Mouse (Mus musculus): ENCODE measurements around the gene Smyd3.

Smyd3 gene

DNA sequence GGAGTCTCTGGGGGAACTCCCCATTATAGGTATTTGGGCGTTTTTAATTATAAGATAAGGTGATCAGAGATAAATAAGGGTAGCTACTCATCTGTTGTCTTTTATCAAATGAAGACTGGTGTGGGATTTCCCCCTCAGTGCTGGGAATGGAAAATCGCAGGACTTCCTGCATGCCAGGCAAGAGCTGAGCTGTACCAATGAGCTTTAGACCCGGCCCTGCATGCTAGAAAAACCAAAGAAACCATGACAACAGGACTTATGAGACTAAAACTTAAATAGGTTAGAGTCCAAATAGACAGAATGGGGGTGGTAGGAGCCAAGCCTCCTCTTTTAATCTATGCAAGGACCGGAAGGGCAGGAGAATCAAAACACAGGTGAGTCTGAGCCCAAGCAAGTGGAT is 492.7 kb downstream of the Smyd3 start:
- DNase-seq (ENCODE audit: low read depth, low spot score), result no peak

DNA sequence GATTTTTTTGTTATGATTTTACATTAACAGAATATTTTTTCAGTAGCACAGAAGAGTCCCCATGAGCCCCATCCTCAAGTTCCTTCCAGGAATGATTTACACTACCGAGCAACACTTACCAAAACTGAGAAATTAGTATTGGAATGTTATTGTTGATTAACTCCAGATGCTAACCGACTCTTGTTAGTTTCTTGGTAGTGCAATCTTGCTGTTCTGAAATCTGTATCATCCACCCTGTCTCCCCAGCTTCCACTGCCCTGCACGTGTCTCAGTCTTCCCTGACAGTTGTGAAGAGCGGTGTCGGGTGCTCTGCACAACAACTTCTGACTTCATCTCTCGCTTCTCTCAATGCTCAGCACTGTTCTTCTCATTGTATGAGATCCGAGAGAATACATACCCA is 494.4 kb downstream of the Smyd3 start:
- DNase-seq (ENCODE audit: low read depth, low spot score), result no peak

DNA sequence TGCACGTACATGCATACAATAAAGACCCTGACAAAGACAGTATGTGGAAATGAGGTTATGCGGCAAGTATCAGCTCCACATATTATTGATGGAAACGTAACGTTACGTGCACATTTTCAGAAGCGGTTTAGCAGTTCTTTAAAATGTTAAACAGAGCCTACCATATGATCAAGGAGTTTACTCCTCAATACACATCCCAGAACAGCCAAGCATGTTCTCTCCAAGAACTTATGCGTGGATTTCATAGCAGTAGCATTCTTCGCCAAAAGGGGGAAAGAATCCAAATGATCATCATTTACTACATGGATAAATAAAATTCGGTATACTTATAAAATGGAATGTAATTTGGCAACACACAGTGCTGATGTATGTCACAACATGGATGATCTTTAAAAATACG is 500.4 kb downstream of the Smyd3 start:
- no peak for DNase-seq (ENCODE audit: low read depth, low spot score)

DNA sequence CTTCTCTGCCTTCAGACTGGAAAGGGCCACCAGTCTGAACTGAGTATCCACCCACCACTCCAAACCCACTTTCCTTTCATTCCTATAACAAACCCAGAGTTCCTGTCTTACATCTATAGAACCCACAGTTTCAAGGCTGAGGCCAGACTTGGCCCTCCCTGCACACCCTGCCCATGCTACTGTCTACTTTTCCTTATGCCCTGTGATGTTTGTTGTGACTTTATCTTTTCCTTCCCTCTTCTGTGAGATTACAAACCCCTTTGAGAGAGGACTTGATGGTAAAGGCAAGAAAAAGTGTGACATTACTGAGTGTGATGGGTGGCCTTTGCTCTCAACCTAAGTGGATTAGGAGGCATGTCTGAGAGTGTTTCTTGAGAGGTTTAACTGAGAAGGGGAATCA is 504.8 kb downstream of the Smyd3 start:
- DNase-seq (ENCODE audit: low read depth, low spot score), result no peak

DNA sequence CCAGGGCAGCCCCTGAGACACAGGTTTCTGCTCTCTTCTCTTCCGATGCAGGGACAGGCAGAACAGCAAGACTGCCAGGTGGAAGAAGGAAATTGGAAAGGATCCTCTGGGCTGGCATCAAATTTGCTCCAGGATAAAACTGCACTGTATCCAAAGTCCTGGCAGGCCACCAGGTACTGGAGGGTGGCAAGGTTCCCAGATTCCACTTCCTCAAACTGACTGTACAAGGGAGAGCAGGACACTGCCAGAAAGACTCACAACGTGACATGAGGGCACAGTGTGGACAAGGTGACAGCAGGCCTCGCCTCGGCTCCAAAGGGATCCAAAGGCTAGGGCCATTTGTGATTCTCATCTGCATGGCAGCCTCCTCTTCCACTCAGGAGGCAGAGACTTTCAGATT is 505.6 kb downstream of the Smyd3 start:
- DNase-seq (ENCODE audit: low read depth, low spot score), result no peak

DNA sequence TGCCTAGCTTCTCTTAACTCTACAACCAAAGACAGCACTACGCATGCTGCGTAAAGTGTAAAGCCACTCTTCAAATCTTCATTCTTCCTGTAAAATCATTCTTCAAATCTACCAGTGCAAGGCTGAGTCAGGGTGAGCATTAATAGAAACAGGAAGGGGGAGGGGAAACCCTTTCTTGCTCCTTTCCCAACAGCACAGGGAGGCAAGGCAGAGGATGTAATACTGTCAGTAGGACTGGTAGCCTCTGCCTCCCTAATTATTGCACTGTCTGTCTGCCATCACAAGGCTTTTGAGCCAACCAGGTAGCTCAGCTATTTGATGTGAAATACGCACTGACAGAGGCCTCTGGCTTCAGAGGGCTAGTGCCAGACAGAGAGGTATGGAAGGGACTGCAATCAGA is 507.1 kb downstream of the Smyd3 start:
- no peak for DNase-seq (ENCODE audit: low read depth, low spot score)

DNA sequence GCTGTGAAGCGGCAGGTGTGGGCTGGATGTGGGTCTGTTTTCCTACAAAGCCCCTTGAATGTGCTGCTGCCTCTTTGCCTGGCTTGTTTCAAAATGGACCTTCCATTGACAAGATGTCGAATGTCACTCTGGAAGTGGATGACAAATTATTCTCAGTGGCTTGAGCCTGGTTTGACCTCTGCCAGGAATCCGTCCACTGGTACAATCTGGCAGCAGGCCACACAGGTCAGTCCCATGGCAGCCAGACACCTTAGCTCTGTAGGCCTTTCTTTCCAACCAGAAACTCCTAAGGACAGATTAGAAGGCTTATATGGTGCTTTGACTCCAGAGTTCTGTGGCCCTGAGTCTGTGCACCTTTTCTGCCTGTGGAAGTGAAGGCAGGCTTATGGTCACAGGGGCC is 507.9 kb downstream of the Smyd3 start:
- no peak for DNase-seq (ENCODE audit: low read depth, low spot score)

DNA sequence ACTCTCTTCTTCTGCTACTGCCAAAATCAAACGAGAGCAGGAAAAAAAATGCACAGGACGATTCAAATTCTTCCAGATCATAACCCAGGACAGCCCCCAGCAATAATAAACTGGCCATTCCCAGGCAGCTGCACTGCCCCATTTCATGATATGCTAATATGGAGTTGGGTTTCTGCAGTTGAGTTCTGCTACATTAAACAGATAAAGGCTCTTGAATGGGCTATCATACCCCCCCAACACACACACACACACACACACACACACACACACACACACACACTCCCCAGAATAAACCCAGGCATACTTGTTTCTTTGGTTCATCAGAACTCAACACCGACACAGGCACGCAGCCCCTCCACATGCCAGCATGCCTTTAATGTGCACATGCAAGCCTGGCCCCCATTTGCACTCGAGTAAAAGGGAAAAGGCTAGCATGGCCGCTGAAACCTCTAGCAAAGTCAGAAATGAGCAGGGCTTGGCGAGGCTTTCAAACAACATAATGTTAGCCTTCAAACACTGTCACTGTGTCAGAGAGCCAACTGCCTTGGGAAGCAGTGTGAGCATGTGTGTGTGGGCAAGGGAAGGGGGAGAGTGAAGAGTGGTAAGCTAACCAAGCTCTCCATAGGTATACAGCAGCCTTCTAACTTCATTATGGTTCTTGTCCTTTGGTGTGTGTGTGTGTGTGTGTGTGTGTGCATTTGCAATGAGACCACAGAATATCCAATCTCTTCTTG is 513.5 kb downstream of the Smyd3 start:
- DNase-seq (ENCODE audit: low read depth, low spot score), result no peak

DNA sequence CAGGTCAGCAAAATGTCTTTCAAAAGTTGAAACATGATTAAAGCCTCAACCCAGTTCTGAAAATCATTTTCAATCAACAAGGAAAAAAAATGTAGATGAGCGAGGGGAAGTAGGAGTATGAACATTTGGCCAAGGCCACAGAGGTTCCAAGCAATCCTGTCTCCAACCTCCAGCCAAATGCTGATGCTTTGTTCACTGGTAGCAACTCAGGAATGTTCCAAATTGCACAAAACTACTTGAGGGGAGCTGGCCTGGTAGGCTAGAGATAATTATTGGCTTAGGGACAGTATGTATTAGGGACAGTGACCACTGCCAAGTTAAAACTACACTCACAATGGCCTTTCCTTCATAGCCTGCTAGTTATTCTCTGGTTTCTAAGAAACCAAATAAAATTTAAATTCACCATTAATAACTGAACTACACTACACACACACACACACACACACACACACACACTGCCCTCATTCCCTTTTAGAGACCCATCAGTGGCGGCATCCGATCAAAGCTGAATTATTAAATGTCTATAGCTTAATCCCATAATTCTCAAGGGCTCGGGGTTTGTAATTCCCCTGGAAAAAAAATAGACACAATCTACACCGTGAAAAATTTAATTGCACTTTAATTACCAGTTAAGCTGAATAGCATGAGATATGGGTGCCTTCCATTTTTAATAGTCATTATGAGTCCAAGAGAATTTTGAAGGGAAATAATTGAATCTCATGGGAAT is 514.3 kb downstream of the Smyd3 start:
- no peak for DNase-seq (ENCODE audit: low read depth, low spot score)

DNA sequence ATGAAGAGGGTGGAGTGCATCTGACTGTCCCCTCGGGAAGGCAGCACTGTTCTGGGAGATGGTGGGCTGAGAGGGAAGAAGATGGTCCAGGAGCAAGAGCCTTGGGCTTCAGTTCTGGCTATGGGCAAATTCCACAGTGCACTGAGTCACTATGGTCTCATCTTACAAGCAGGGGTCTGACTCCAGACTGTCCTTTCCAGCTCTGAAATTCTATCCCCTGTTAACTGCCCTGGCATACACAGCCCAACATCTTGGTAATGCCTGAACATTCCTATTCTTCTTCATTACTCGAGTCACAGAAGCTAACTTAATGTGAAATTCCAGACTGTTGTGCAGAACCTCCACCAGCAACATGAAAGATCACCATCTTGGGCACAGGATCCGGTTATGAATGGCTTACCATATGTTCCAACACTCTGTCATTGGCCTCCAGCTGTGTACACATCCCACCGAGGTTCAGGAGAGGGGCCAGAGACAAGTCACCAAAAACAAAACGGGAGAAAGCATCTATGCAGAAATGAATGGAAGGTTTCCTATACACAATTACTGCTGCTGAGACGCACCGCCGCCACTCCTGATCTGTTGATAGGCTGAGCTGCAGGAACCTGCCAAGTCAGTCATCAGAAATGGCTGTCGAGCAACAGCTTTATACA is 517.8 kb downstream of the Smyd3 start:
- no peak for DNase-seq (ENCODE audit: low read depth, low spot score)

DNA sequence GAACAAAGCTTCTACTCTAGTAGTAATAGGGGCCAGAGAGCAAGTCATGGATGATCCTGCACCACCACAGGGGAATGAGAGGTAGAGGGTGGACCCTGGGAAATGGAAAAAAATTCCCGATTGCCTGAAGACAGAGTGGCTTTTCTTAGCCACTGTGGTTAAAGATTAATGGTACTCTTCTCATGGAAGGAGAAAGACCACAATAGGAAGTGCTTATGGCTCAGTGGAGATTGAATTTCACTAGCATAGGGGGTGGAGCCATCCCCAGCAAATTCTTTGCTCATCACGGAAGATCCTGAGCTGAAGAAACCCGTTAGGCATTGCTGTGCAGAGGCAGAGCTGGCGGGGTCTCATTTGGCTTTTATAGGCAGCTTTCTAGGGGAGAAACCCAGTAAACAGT is 520.0 kb downstream of the Smyd3 start:
- DNase-seq (ENCODE audit: low read depth, low spot score), result no peak

DNA sequence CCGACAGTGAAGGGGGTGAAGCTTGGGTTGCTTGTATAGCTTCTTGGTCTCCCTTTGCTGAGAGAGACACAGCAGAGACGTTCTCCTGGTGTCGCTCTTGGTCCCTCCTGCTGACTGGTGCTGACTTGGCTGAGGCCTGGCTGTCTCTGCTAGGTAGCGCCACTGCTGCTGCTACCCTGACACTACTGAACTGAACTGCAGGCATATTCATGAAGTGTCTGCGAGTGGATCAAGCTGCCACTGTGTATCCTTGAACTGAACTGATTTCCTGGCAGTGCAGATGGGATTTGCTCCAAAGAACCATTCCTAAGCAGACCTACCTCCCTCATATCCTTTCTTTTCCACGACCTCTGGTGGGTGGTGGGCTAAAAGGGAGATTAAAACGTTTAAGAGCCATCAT is 523.6 kb downstream of the Smyd3 start:
- no peak for DNase-seq (ENCODE audit: low read depth, low spot score)

DNA sequence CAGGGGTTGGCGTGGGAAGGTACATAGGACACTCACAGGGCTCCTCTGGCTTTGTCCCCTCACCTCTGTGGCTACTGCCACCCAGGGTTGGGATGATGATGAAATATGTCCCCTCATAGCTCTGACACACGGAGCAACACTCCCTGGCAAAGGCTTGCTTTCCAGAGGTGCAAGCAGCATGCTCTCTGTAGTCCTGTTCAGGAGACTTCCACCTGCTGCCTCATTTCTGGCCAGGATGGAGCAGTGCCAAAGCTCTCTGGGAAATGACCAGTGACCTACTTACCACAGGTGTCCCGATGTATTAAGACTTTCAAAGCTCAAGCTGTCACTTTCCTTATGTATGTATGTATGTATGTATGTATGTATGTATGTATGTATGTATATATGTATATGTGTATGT is 525.3 kb downstream of the Smyd3 start:
- no peak for DNase-seq (ENCODE audit: low read depth, low spot score)

DNA sequence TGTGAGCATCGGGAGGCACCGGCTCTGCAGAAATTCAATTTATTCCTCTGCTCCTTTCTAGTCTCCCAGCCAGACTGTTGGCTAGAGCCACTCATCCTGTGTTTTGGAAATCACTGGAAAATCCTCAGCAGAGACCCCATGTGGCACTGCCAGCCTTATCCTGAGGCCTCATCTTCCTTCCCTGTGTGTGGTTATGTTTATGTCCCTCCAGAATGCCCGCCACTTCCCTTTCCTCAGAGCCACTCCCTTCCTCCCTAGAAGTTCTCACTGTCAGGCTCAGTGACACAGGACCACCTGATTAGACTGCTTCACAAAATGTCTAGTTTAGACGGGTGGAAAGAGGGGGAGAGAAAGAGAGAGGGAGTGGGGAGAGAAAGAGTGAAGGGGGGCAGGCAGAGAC is 526.4 kb downstream of the Smyd3 start:
- DNase-seq (ENCODE audit: low read depth, low spot score), result no peak

DNA sequence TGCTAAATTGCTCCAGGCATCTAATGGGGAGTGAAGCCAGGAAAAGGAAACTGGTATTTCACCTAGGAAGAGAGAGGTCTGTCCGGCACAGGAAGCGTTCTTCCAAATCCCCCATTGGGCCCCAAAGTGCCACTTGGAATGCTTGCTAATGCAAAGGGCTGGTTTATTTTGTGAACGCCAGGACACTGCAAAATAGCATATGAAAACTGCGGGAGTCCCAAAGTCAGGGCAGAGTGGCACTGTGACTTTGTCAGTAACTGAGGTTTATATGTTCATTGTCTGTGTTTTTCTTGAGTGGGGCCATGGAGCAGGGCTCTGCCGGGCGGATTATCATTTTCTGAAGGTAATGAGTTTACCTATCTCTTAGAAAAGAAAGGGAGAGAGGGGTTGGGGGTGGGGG is 526.8 kb downstream of the Smyd3 start:
- no peak for DNase-seq (ENCODE audit: low read depth, low spot score)

DNA sequence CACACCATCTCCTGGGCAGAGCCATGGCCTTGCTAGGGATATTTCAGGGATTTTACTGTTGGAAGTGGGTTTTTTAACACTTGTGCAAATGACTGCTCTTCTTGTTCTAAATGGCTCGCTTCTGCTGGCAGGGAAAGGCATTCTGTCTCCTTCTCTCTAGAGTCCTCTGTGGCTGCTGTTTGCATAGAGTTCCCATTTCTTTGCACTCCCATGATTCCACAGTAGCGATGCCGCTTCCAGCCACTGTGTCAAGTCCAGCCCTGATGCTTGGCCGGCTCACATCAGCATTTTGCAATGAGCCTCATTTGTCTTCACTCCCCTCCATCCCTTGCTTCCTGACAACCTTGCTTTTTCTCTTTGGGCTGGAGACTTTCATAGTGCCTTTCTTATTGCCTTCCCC is 528.4 kb downstream of the Smyd3 start:
- DNase-seq (ENCODE audit: low read depth, low spot score), result no peak

DNA sequence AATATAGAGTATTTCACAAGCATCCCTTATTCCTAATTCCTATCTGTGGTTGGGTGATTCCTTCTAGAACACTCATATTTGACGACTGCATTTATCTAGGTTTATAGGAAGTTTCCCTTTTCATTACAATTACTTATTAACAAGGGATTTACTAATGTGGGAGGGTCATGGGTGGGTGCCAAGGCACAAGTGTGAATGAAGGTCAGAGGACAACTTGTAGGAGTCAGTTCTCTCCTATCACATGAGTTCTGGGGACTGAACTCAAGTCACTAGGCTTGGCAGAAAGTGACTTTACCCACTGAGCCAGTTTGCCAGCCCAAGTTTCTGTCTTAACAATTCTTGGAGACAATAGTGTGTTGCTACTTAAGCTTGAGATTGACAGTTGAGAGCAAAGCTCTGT is 529.7 kb downstream of the Smyd3 start:
- no peak for DNase-seq (ENCODE audit: low read depth, low spot score)

DNA sequence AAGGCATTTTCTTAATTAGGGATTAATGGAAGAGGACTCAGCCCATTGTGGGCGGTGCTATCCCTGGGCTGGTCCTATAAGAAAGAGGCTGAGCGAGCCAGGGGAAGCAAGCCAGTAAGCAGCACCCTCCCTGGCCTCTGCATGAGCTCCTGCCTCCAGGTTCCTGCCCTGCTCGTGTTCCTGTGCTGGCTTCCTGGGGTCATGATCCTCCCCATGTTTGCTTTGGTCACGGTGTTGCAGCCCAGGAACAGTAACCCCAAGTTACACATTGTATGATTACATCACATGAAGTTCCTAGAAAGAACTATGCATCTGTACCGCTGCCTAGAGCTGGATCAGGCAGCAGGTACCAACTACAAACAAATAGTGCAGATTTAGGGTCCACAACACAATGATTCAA is 536.2 kb downstream of the Smyd3 start:
- no peak for DNase-seq (ENCODE audit: low read depth, low spot score)

DNA sequence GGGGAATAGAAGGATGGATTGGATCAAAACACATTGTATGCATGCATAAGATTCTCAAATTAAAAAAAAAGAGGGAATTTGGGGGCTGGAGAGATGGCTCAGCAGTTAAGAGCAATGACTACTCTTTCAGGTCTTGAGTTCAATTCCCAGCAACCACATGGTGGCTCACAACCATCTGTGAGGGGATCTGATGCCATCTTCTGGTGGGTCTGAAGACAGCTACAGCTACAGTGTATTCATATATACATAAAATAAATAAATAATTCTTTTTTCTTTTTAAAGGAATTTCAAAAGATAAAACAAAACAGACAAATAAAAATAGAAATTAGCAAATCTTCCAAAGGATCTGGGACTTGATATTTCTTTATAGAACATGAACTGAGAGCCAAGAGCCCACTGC is 537.7 kb downstream of the Smyd3 start:
- peak; percentile 24 for DNase-seq (ENCODE audit: low read depth, low spot score)

DNA sequence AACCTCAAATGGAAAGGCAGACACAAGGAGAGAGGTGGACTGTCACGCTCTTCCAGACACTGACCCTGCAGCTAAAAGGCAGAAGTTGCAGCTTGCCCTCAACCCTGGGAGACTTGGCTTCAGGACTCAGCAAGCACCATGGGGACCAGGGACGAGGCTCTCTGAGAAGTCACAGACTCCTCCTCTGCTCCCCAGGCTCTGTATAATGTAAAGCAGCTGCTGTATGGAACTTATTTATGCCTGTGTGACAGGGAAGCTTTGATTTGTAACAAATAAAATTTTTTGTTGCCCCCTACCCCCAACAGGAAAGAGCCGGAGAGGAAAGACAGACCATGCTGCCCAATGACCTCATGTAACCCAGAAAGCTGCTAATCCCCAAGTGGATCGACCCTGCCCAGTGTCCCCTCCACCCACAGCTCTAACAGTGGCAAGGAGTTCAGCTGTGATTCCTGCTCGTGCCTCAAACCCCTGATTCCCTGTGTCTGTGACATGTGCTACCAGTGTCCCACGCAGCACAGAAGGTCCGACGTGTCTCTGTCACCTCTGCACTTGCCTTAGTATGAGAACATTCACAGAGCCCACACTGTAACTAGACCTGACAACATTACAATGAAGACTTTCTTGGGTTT is 539.1 kb downstream of the Smyd3 start:
- DNase-seq (ENCODE audit: low read depth, low spot score), result no peak

DNA sequence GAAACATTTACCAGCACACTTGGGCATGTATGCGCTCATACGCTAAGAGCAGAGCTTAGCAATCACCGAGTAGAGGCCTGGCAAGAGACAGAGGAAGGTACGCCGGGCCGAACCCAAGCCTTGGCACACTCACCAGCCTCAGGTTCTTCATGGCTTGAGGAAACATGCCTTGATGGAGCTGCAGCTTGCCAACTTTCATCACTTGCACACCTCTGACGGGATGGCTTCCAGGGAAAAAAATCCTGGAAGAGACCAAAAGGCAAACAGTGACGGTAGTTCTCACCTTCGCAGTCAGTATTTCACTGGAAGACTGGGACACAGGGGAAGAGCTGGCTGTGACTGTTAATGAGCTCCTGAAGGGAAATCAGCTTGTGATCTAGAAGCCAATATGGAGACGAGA is 545.8 kb downstream of the Smyd3 start:
- no peak for DNase-seq (ENCODE audit: low read depth, low spot score)

DNA sequence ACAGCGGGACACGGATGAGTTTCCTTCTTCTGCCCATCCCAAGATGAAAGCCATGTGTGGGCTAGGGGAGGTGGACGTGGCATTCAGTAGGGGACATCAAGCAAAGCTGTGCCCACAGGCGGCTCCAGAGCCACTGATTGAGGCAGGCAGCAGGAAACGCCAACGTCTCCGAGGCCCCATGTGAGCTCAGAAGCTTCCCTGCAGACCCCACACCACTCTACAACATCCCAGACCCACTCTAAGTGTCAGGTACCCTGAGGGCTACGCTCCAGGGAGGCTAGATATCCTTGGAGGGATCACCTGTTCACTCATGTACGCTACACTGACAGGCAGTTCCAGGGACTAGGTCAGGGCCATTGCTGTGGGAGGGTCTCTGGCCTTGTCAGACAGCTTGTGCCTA is 556.2 kb downstream of the Smyd3 start:
- no peak for DNase-seq (ENCODE audit: low read depth, low spot score)
